ENCODE assay signal across 8 mouse cellular contexts in genomic region chr6:124807986-124808357, GRCm38 (mm10). TPM values are rescaled to one million over a fixed set of nuclear protein-coding genes. Genes with fewer than 3 reads are reported as not detected.
A peak's percentile ranks its signal among the peaks of the same experiment; 100 is the strongest.
DNase-seq lines count a peak whose midpoint lies in the region; ATAC-seq and TF ChIP-seq lines count a peak whose summit lies in the region.

No protein-coding gene starts in this region.

- no peak for DNase-seq in heart, postnatal 4 days
- peak; percentile 4 for DNase-seq in hindbrain, embryonic 11.5 days (ENCODE audit: low spot score)
- no peak for DNase-seq in midbrain, embryonic 11.5 days (ENCODE audit: low spot score, missing footprints)
- DNase-seq in spleen, adult 12 weeks (ENCODE audit: low spot score) = no peak
- DNase-seq in thymus, postnatal 36 days = no peak

- peaks cover 61% of the 10 kb centered on the region for H3K4me1 ChIP-seq in heart, embryonic 13.5 days
- H3K4me1 ChIP-seq in bone marrow, adult 2 months (ENCODE audit: control insufficient read depth, insufficient read depth, low read length) = peaks cover 9% of the 10 kb centered on the region
- H3K4me1 ChIP-seq in hindbrain, embryonic 11.5 days (replicated peaks; ENCODE audit: control insufficient read depth, insufficient read depth, low read length) = peaks cover 15% of the 10 kb centered on the region
- peaks cover 29% of the 10 kb centered on the region for H3K4me1 ChIP-seq in midbrain, embryonic 11.5 days (ENCODE audit: control insufficient read depth, insufficient read depth, low read length)

- peak overlapping the region; percentile 97 for H3K27ac ChIP-seq in heart, embryonic 13.5 days (replicated peaks)
- peak overlapping the region; percentile 91; the same call in 1 of the 2 replicates for H3K27ac ChIP-seq in bone marrow, adult 2 months (ENCODE audit: control insufficient read depth, insufficient read depth, low read depth, low read length, poor library complexity)
- no peak overlapping the region for H3K27ac ChIP-seq in hindbrain, embryonic 11.5 days (ENCODE audit: low read depth, low read length)
- H3K27ac ChIP-seq in midbrain, embryonic 11.5 days (ENCODE audit: low read depth, low read length) = no peak overlapping the region

- H3K36me3 ChIP-seq in heart, embryonic 13.5 days = peaks cover 29% of the 10 kb centered on the region
- no peaks in the 10 kb centered on the region for H3K36me3 ChIP-seq in hindbrain, embryonic 11.5 days (ENCODE audit: control insufficient read depth, insufficient read depth, low read length)
- H3K36me3 ChIP-seq in midbrain, embryonic 11.5 days (ENCODE audit: control insufficient read depth, insufficient read depth, low read length) = peaks cover 9% of the 10 kb centered on the region

- H3K4me2 ChIP-seq in heart, embryonic 13.5 days = peak overlapping the region; percentile 96
- peak overlapping the region; percentile 98 for H3K4me2 ChIP-seq in hindbrain, embryonic 11.5 days (replicated peaks; ENCODE audit: low read depth, low read length)
- peak overlapping the region; percentile 95 for H3K4me2 ChIP-seq in midbrain, embryonic 11.5 days

- TF ChIP-seq POLR2A in bone marrow, adult 2 months (IDR thresholded peaks at IDR 0.05; ENCODE audit: borderline replicate concordance, control insufficient read depth, low read depth, low read length) = no peak

- no peak for ATAC-seq in heart, embryonic 13.5 days (ENCODE audit: extremely low read depth, insufficient number of reproducible peaks, low FRiP score, low TSS enrichment)
- no peak for ATAC-seq in hindbrain, embryonic 11.5 days (ENCODE audit: low FRiP score)
- ATAC-seq in midbrain, embryonic 11.5 days (ENCODE audit: low FRiP score) = no peak
- ATAC-seq in inflammation-experienced regulatory T-cells, adult 6 months = no peak

- peak overlapping the region; percentile 70 for H3K4me3 ChIP-seq in heart, embryonic 13.5 days
- H3K4me3 ChIP-seq in bone marrow, adult 2 months (replicated peaks; ENCODE audit: control insufficient read depth, low read depth, low read length) = peak overlapping the region; percentile 98
- H3K4me3 ChIP-seq in hindbrain, embryonic 11.5 days (ENCODE audit: low read depth, low read length) = peak overlapping the region; percentile 54
- H3K4me3 ChIP-seq in midbrain, embryonic 11.5 days (ENCODE audit: low read depth, low read length) = peak overlapping the region; percentile 54; the same call in 1 of the 2 replicates

- peak overlapping the region; percentile 87 for H3K9ac ChIP-seq in heart, embryonic 13.5 days
- H3K9ac ChIP-seq in hindbrain, embryonic 11.5 days (ENCODE audit: low read depth, low read length) = no peak overlapping the region
- no peak overlapping the region for H3K9ac ChIP-seq in midbrain, embryonic 11.5 days (ENCODE audit: low read length)

- H3K27me3 ChIP-seq in heart, embryonic 13.5 days (replicated peaks) = no peaks in the 10 kb centered on the region
- H3K27me3 ChIP-seq in hindbrain, embryonic 11.5 days (ENCODE audit: control insufficient read depth, insufficient read depth, low read length) = no peaks in the 10 kb centered on the region
- no peaks in the 10 kb centered on the region for H3K27me3 ChIP-seq in midbrain, embryonic 11.5 days (ENCODE audit: control insufficient read depth, insufficient read depth, low read length)

- H3K9me3 ChIP-seq in heart, embryonic 13.5 days = no peaks in the 10 kb centered on the region
- H3K9me3 ChIP-seq in hindbrain, embryonic 11.5 days (ENCODE audit: control insufficient read depth, low read length) = no peaks in the 10 kb centered on the region
- H3K9me3 ChIP-seq in midbrain, embryonic 11.5 days (ENCODE audit: control insufficient read depth, low read length) = no peaks in the 10 kb centered on the region

- no peak for TF ChIP-seq CTCF in bone marrow, adult 2 months (IDR thresholded peaks at IDR 0.05; ENCODE audit: control insufficient read depth, insufficient read depth, low read length)

- 63% methylated on average over 6 of the region's 6 CpGs for WGBS in heart, embryonic 13.5 days
- WGBS in bone marrow, adult 2 months = 72% methylated on average over 6 of the region's 6 CpGs
- 90% methylated on average over 6 of the region's 6 CpGs for WGBS in hindbrain, embryonic 11.5 days
- 90% methylated on average over 6 of the region's 6 CpGs for WGBS in midbrain, embryonic 11.5 days

RNA-seq across cellular contexts. Expression of gene Spsb2, which starts 0.5 kb away (rescaled TPM):
- polyA plus RNA-seq in heart, embryonic 13.5 days (2015; fragmentation: Nextera tagmentation; extraction: Ambion mirVana) = 8.4 and 10.9 TPM in 2 replicates
- 1 to 10 TPM; 3.5 to 4.4 TPM for total RNA-seq in heart, postnatal 4 days (2021)
- polyA plus RNA-seq in bone marrow, adult 2 months (2011; ENCODE audit: insufficient read depth, insufficient read length, low replicate concordance, missing spikeins) = 4.9 and 7.3 TPM in 2 replicates
- 4.8 and 6.7 TPM in 2 replicates for polyA plus RNA-seq in hindbrain, embryonic 11.5 days (2014; fragmentation: Nextera tagmentation; extraction: Ambion mirVana)
- 3.7 and 4.8 TPM in 2 replicates for polyA plus RNA-seq in midbrain, embryonic 11.5 days (2014; fragmentation: Nextera tagmentation; extraction: Ambion mirVana)
- polyA plus RNA-seq in inflammation-experienced regulatory T-cells, adult 6 months (2017; shearing (Covaris generic)) = 1 to 10 TPM; 1.5 to 3.2 (median 2.1) TPM

RNA-seq across cellular contexts. Expression of gene Tpi1, which starts 6.1 kb away (rescaled TPM):
- polyA plus RNA-seq in heart, embryonic 13.5 days (2015; fragmentation: Nextera tagmentation; extraction: Ambion mirVana) = 1,248 and 1,451 TPM in 2 replicates
- total RNA-seq in heart, postnatal 4 days (2021) = 100 to 1,000 TPM; 977 to 982 TPM
- 97.5 and 152 TPM in 2 replicates for polyA plus RNA-seq in bone marrow, adult 2 months (2011; ENCODE audit: insufficient read depth, insufficient read length, low replicate concordance, missing spikeins)
- 618 and 653 TPM in 2 replicates for polyA plus RNA-seq in hindbrain, embryonic 11.5 days (2014; fragmentation: Nextera tagmentation; extraction: Ambion mirVana)
- polyA plus RNA-seq in midbrain, embryonic 11.5 days (2014; fragmentation: Nextera tagmentation; extraction: Ambion mirVana) = 619 and 639 TPM in 2 replicates
- polyA plus RNA-seq in inflammation-experienced regulatory T-cells, adult 6 months (2017; shearing (Covaris generic)) = 10 to 100 TPM; 77.6 to 91.2 (median 82.5) TPM

RNA-seq across cellular contexts. Expression of gene Usp5, which starts 21.3 kb away (rescaled TPM):
- polyA plus RNA-seq in heart, embryonic 13.5 days (2015; fragmentation: Nextera tagmentation; extraction: Ambion mirVana) = 98.3 and 101 TPM in 2 replicates
- 100 to 1,000 TPM; 102 to 104 TPM for total RNA-seq in heart, postnatal 4 days (2021)
- 44.1 and 53.9 TPM in 2 replicates for polyA plus RNA-seq in bone marrow, adult 2 months (2011; ENCODE audit: insufficient read depth, insufficient read length, low replicate concordance, missing spikeins)
- polyA plus RNA-seq in hindbrain, embryonic 11.5 days (2014; fragmentation: Nextera tagmentation; extraction: Ambion mirVana) = 127 and 134 TPM in 2 replicates
- polyA plus RNA-seq in midbrain, embryonic 11.5 days (2014; fragmentation: Nextera tagmentation; extraction: Ambion mirVana) = 139 and 143 TPM in 2 replicates
- 10 to 100 TPM; 69.1 to 81.5 (median 73.8) TPM for polyA plus RNA-seq in inflammation-experienced regulatory T-cells, adult 6 months (2017; shearing (Covaris generic))

RNA-seq across cellular contexts. Expression of gene Cdca3, which starts 21.4 kb away (rescaled TPM):
- 123 and 132 TPM in 2 replicates for polyA plus RNA-seq in heart, embryonic 13.5 days (2015; fragmentation: Nextera tagmentation; extraction: Ambion mirVana)
- 10 to 100 TPM; 77.8 to 82.6 TPM for total RNA-seq in heart, postnatal 4 days (2021)
- polyA plus RNA-seq in bone marrow, adult 2 months (2011; ENCODE audit: insufficient read depth, insufficient read length, low replicate concordance, missing spikeins) = 131 and 148 TPM in 2 replicates
- 185 and 193 TPM in 2 replicates for polyA plus RNA-seq in hindbrain, embryonic 11.5 days (2014; fragmentation: Nextera tagmentation; extraction: Ambion mirVana)
- 225 and 244 TPM in 2 replicates for polyA plus RNA-seq in midbrain, embryonic 11.5 days (2014; fragmentation: Nextera tagmentation; extraction: Ambion mirVana)
- polyA plus RNA-seq in inflammation-experienced regulatory T-cells, adult 6 months (2017; shearing (Covaris generic)) = 100 to 1,000 TPM in 1 of 3 experiments, 10 to 100 TPM in 1, 1 to 10 TPM in 1; 7.6 to 142 (median 17.9) TPM

RNA-seq across cellular contexts. Expression of gene Lrrc23, which starts 28.4 kb away (rescaled TPM):
- 0.09 TPM in 1 of 2 replicates, not detected in the other for polyA plus RNA-seq in heart, embryonic 13.5 days (2015; fragmentation: Nextera tagmentation; extraction: Ambion mirVana)
- total RNA-seq in heart, postnatal 4 days (2021) = under 1 TPM in 1 of 2 experiments, not detected in 1; 0.52 TPM
- not detected in 2 replicates for polyA plus RNA-seq in bone marrow, adult 2 months (2011; ENCODE audit: insufficient read depth, insufficient read length, low replicate concordance, missing spikeins)
- 4.1 and 4.7 TPM in 2 replicates for polyA plus RNA-seq in hindbrain, embryonic 11.5 days (2014; fragmentation: Nextera tagmentation; extraction: Ambion mirVana)
- polyA plus RNA-seq in midbrain, embryonic 11.5 days (2014; fragmentation: Nextera tagmentation; extraction: Ambion mirVana) = 1.1 and 1.8 TPM in 2 replicates
- 1 to 10 TPM; 1.5 to 4.2 (median 3.4) TPM for polyA plus RNA-seq in inflammation-experienced regulatory T-cells, adult 6 months (2017; shearing (Covaris generic))

Comparison
In these comparisons a context has a peak if more than half of its experiments do, and no peak if none do; other contexts are left out.
1. H3K27ac ChIP-seq: peak in heart, embryonic 13.5 days (single experiment) and bone marrow, adult 2 months (single experiment); none in hindbrain, embryonic 11.5 days (single experiment) and midbrain, embryonic 11.5 days (single experiment).
2. Peak in every context shown above with its lines, with median percentiles within 50 percentile points of each other: H3K4me2 ChIP-seq and H3K4me3 ChIP-seq.